Mouse (Mus musculus): Measurements from ENCODE around the gene Bsdc1.

DNA sequence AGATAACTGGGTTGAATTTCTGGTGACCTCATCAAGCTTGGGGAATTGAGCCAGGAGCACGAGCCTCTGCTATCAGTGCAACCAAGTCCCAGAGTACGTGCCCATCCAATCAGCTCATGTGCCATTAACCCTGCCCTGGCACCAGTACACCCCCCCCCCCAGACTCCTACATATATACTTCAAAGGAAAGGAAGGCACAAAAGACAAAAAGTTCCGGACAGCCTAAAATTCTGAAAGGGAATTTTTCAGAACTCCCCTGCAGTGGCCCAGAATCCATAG is 46.8 kb downstream of the Bsdc1 start:
- TF ChIP-seq CTCF (IDR thresholded peaks at IDR 0.05; ENCODE audit: low read depth, low read length) (no peak), POLR2A (IDR thresholded peaks at IDR 0.05; ENCODE audit: extremely low read depth, insufficient read depth, low read length) (no peak)
